Mouse (Mus musculus) left cerebral cortex, postnatal 10 days (tissue): Measurements from ENCODE around the gene Grip1. TPM values are rescaled to one million over a fixed set of nuclear protein-coding genes. Genes with fewer than 3 reads are reported as not detected.

Source experiments
- DNase-seq, 2 experiments: peaks; one replicate each; pipeline ENCODE4 v3.0.0; 2021 to 2022; ENCODE audit warnings: low spot score in 2 of 2, mixed read lengths in 1 of 2; ENCODE audit errors: extremely low spot score in 1 of 2
- intact Hi-C: fragments of 180-260 bp; cut with DNase I; formaldehyde crosslinking; loops from one replicate; pipeline ENCODE4 v1.15.1; 2025
- total RNA-seq, 2 experiments: library from RNA; stranded (reverse); gene quantifications; 2 replicates each; pipeline ENCODE4 v1.2.3; 2021

The Grip1 gene
- total RNA-seq, 2 experiments from 2014 or later = 43.0 to 45.8 TPM

DNA sequence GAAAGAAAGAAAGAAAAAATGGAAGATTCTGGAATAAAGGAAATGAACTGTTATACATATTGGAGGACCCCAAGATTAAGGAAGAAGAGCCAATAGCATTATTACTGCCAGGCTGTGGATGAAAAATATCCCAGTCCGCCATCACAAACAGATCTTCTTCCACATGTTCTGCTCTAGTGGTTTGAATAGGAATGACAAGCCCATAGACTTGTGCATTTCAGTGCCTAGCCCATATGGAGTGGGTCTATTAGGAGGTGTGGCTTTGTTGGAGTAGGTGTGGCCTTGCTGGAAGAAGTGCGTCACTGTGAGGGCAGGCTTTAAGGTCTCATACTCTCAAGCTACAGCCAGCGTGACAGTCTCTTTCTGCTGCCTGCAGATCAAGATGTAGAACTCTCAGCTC lies 670.1 kb downstream of the Grip1 start:
- DNase-seq = no peak
- intact Hi-C loops = loop anchor here (2.0 kb wide), 2 partner anchors 321 to 479 kb away; no protein-coding TSS in a partner anchor

DNA sequence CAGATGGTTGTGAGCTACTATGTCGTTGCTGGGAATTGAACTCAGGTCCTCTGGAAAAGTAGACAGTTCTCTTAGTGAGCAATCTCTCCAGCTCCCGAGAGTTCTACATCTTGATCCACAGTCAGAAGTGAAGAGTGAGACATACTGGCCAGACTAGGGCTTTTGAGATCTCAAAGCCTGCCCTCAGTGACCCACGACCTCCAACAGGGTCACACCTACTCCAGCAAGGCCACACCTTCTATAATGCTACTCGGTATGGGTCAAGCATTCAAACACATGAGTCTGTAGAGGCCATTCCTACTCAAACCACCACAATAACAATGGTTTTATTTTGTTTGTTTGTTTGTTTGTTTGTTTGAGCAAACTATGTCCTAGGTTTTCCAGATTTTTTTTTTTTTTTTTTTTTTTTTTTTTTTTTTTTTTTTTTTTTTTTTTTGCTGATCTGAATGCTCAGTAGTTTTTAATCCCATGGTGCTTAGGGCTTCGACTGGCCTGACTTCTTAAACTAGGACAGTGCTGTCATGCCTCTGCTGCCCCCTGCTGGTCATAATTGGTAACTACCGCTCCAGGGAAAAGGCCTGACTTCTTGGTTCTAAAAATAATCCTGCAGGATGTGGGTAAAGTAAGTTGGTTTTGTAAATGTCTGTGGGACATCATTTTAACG lies 671.3 kb downstream of the Grip1 start:
- DNase-seq = peak; percentile 82
- intact Hi-C loops = loop anchor here (2.0 kb wide), 1 partner anchor 480 kb away; no protein-coding TSS in a partner anchor

DNA sequence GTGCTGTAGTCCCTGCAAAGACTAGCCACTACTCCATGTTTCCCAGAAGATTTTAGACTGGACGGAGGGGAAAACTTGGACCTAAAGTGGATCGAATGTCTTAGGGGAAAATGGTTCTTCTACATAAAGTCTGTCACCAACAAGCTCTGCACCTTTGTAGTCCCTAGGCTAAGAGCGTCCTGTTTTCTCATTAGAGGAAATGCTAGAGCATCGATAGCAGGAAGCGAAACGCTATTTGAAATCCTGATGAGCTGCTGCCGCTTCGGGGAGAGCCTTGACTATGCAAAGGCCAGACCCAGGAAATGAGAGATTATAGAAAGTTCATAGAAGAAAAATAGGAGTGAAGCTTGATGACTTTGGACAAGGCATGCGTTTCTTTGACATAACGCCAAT lies 671.8 kb downstream of the Grip1 start:
- intact Hi-C loops = loop anchor here (2.0 kb wide), 1 partner anchor 481 kb away; no protein-coding TSS in a partner anchor

DNA sequence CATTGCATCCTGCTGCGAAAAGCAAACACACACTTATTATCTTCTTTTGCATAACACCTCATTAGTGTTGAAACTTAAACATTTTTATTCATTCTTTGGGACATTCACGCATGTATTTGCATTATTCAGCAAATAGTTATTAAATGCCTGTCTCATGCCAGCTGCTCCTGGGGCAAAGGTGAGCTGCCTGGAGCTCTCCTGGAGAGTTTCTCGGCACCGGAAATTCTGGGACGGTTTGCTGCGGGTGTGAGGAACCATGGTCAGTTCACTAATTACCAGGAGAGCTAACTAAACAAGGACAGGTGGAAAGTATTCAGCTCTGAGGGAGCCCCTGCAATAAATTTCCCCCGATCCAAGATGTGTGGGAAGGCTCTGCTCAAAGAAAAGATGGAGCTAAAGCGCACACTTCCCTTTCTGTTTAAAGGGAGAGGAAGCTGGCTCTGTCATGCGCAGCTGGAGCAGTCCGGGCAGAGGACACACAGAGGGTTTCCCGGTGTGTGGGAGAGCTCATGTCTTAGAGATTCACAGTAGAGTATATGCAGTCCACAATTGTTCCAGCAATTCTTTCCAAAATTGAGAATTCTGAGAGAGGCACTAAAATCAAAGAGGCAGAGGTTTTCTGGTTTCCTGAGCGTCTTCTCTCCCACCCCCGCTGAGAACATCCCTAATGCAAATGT lies 675.1 kb downstream of the Grip1 start:
- no peak for DNase-seq
- intact Hi-C loops = no loop called here

More for the DNA sequence above, 671.8 kb downstream of the Grip1 start:
- no peak for DNase-seq

DNA sequence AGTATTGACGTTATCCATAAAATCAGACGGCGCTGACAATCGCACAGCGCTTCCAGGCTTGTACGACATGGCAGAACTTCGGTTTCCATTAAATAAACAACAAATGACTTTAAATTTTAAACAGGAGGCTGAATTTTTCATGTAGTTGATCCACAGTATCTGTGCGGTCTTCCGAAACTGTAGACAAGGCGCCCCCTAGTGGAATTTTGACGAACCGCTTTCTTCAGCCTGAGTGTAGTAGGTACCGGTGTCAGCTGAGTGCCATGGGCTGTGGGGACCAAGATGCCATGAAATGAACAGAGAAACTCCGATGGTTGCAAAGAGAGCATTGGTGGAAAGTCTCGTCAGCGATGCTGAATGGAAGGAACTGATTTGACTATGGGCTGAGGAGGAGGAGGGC lies 677.0 kb downstream of the Grip1 start:
- DNase-seq = peak; percentile 51 to 59
- intact Hi-C loops = no loop called here

DNA sequence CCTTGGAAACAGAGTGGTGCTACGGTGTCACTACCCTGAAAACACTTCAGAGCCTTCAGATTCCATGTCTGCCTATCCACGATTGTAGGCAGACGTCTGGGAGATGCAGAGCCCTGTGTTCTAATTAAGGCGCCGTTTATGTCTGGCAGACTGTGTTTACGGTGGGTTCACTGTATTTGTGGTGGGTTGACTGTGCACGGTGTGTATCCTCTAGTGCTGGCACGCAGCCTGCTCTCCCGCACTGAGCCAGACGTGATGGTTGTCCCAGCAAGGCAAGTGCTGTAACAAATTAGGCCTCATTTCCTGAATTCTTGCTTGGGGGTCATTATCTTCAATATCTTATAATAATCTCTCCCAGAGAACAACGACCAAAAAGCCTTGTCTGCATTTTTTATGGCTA lies 680.1 kb downstream of the Grip1 start:
- intact Hi-C loops = no loop called here
- DNase-seq = no peak

DNA sequence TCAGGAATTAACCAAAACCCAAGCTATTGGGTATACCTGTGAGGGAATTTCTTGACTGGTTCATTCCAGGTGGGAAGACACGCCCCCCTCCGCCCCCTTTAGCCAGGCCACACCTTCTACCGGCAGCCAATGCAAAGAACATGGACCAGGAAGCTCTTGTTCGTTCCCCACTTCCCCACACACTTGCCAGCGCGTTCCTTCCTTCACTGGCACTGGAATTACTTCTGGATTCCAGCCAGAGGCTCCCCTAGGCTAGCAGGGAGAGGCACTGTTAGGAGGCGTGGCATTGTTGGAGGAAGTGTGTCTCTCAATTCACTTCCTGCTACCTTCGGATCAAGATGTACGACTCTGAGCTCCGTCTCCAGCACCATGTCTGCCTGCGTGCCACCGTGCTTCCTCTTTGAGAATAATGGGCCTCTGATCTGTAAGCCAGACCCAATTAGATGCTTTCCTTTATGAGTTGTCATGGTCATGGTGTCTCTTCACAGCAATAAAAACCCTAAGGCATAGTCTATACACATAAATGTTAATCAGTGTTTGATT lies 682.5 kb downstream of the Grip1 start:
- intact Hi-C loops = no loop called here
- DNase-seq = no peak

Other genes starting within 250 kb of the Grip1 start
- 100 to 1,000 TPM; 137 to 148 TPM for gene Cand1, start 213.8 kb upstream of the Grip1 start, total RNA-seq